Mouse (Mus musculus) limb, embryonic 14.5 days (tissue): ENCODE results near the gene Lsm2. TPM values are rescaled to one million over a fixed set of nuclear protein-coding genes. Genes with fewer than 3 reads are reported as not detected.
"Not testable (repeated sequence)": the region's sequence is repeated elsewhere in the genome, so short reads cannot be mapped to it uniquely, and the experiment has no call there.

ENCODE experiments used
- ATAC-seq: fragments of 200-750 bp; cut with Nextera tagmentation; 2 replicates; pipeline ENCODE4 v1.8.0; 2017; ENCODE audit warnings: low read depth, moderate number of reproducible peaks, moderate TSS enrichment; ENCODE audit not compliant: low FRiP score
- DNase-seq: peaks from one replicate; pipeline ENCODE4 v3.0.0-alpha.2; 2015; ENCODE audit warnings: low spot score
- H3K27ac ChIP-seq: fragments of 300-500 bp; sonication (generic); replicated peaks from 2 replicates; pipeline ENCODE4 v1.5.1; 2014; ENCODE audit warnings: low read depth, mild to moderate bottlenecking, low read length, moderate library complexity, mixed read lengths
- H3K27me3 ChIP-seq: fragments of 300-500 bp; sonication (generic); 2 replicates; pipeline ENCODE4 v1.6.1; 2014; ENCODE audit warnings: low read length, mixed read lengths; ENCODE audit not compliant: control insufficient read depth, insufficient read depth
- H3K36me3 ChIP-seq: fragments of 300-500 bp; sonication (generic); 2 replicates; pipeline ENCODE4 v1.6.1; 2014; ENCODE audit warnings: mild to moderate bottlenecking, low read length, moderate library complexity, mixed read lengths; ENCODE audit not compliant: control insufficient read depth, insufficient read depth
- H3K4me1 ChIP-seq: fragments of 300-500 bp; sonication (generic); 2 replicates; pipeline ENCODE4 v1.6.1; 2014; ENCODE audit warnings: antibody characterized with exemption, low read length, mixed read lengths; ENCODE audit not compliant: control insufficient read depth, insufficient read depth
- H3K4me2 ChIP-seq: fragments of 300-500 bp; sonication (generic); replicated peaks from 2 replicates; pipeline ENCODE4 v1.6.1; 2014; ENCODE audit warnings: low read depth, mild to moderate bottlenecking, low read length, moderate library complexity; ENCODE audit not compliant: severe bottlenecking
- H3K4me3 ChIP-seq: fragments of 300-500 bp; sonication (generic); replicated peaks from 2 replicates; pipeline ENCODE4 v1.5.1; 2014; ENCODE audit warnings: low read length
- H3K9ac ChIP-seq: fragments of 300-500 bp; sonication (generic); 2 replicates; pipeline ENCODE4 v1.6.1; 2014; ENCODE audit warnings: mild to moderate bottlenecking, low read depth, low read length, moderate library complexity; ENCODE audit not compliant: severe bottlenecking
- H3K9me3 ChIP-seq: fragments of 300-500 bp; sonication (generic); 2 replicates; pipeline ENCODE4 v1.6.1; 2016; ENCODE audit warnings: low read length; ENCODE audit not compliant: control insufficient read depth
- POLR2A ChIP-seq: fragments of 200-500 bp; IDR thresholded peaks from 2 replicates; pipeline ENCODE4 v1.8.0; 2012; ENCODE audit warnings: inconsistent platforms, mild to moderate bottlenecking, moderate library complexity, borderline replicate concordance; ENCODE audit not compliant: insufficient read depth, insufficient read length; ENCODE audit errors: extremely low read depth
- whole genome bisulfite sequencing: fragments of 180-500 bp; shearing (Covaris S2); extraction: QIAGEN DNeasy Blood & Tissue Kit; methylation state at CpG from one replicate; pipeline ENCODE4 v1.1.7; 2014; 5-methylcytosine and 5-hydroxymethylcytosine counted together
- polyA plus RNA-seq, 2 experiments: library from polyadenylated mRNA; depleted of rRNA in 1 of 2; stranded (reverse) in 1 of 2; unstranded in 1 of 2; fragments of >200 nt; fragmentation: Nextera tagmentation in 1 of 2; extraction: Ambion mirVana in 1 of 2; gene quantifications; 2 replicates each; pipeline versions ENCODE4 v1.2.1 to v1.2.3; 2012 to 2014

Lsm2 gene
- polyA plus RNA-seq, 2 experiments = 170 to 186 TPM

DNA sequence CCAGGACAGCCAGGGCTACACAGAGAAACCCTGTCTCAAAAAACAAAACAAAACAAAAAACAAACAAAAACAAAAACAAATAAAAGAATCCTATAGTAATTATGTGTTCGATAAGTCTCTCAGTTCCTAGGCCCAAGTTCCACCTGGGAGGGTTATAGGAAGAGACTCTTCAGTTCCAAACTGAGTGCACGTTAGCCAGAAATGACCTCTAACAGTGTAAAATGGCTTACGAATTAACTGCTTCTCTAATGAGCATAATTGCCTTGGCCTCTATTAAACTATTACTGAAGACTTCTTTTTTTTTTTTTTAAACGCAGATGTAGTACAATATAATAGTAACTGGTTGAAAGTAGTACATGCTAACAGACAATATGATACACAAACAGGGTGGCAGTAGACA lies 27.8 kb upstream of the Lsm2 start:
- Histone ChIP-seq H3K4me1 (peaks cover 9% of the 10 kb centered on the region), H3K9ac (no peak overlapping the region), H3K4me2 (no peak overlapping the region), H3K27me3 (peaks cover 7% of the 10 kb centered on the region; the same call in 1 of the 2 replicates), H3K4me3 (no peak overlapping the region), H3K9me3 (no peaks in the 10 kb centered on the region), H3K27ac (no peak overlapping the region), H3K36me3 (peaks cover 23% of the 10 kb centered on the region)
- no peak for ATAC-seq
- no peak for DNase-seq
- 85% methylated on average over 4 of the region's 4 CpGs for WGBS
- no peak for TF ChIP-seq POLR2A

- no peak for TF ChIP-seq POLR2A
- Histone ChIP-seq H3K36me3 (peaks cover 17% of the 10 kb centered on the region), H3K9ac (no peak overlapping the region), H3K4me3 (no peak overlapping the region), H3K27ac (no peak overlapping the region), H3K4me1 (peaks cover 9% of the 10 kb centered on the region), H3K4me2 (no peak overlapping the region), H3K27me3 (peaks cover 7% of the 10 kb centered on the region; the same call in 1 of the 2 replicates), H3K9me3 (no peaks in the 10 kb centered on the region)
- ATAC-seq (no peak), DNase-seq (no peak)
- WGBS = 57% methylated on average over 4 of the region's 4 CpGs
These were observed 26.8 kb upstream of the Lsm2 start for GRCm38 (mm10) chr17:34954831-34955230.

GRCm38 (mm10) chr17:34955884-34956283 lies 25.8 kb upstream of the Lsm2 start:
- peaks cover 7% of the 10 kb centered on the region; the same call in 1 of the 2 replicates for H3K27me3 ChIP-seq
- no peak for ATAC-seq
- no peak overlapping the region for H3K9ac ChIP-seq
- H3K9me3 ChIP-seq = no peaks in the 10 kb centered on the region
- peaks cover 7% of the 10 kb centered on the region for H3K36me3 ChIP-seq
- H3K4me2 ChIP-seq = no peak overlapping the region
- H3K4me1 ChIP-seq = peaks cover 3% of the 10 kb centered on the region
- DNase-seq = no peak
- 79% methylated on average over 3 of the region's 3 CpGs for WGBS
- H3K27ac ChIP-seq = no peak overlapping the region
- H3K4me3 ChIP-seq = no peak overlapping the region
- TF ChIP-seq POLR2A = no peak

GRCm38 (mm10) chr17:34956340-34956739 lies 25.3 kb upstream of the Lsm2 start:
- Histone ChIP-seq H3K9ac (no peak overlapping the region), H3K27me3 (peaks cover 7% of the 10 kb centered on the region; the same call in 1 of the 2 replicates), H3K36me3 (peaks cover 2% of the 10 kb centered on the region; the same call in 1 of the 2 replicates), H3K27ac (no peak overlapping the region), H3K4me1 (no peaks in the 10 kb centered on the region; the same call in 1 of the 2 replicates), H3K4me2 (no peak overlapping the region), H3K4me3 (no peak overlapping the region), H3K9me3 (no peaks in the 10 kb centered on the region)
- ATAC-seq = no peak
- TF ChIP-seq POLR2A = no peak
- WGBS = 49% methylated on average over 1 of the region's 1 CpGs
- DNase-seq = no peak

GRCm38 (mm10) chr17:34957291-34957690 lies 24.4 kb upstream of the Lsm2 start:
- not testable (repeated sequence) for H3K9me3 ChIP-seq, H3K27me3 ChIP-seq

DNA sequence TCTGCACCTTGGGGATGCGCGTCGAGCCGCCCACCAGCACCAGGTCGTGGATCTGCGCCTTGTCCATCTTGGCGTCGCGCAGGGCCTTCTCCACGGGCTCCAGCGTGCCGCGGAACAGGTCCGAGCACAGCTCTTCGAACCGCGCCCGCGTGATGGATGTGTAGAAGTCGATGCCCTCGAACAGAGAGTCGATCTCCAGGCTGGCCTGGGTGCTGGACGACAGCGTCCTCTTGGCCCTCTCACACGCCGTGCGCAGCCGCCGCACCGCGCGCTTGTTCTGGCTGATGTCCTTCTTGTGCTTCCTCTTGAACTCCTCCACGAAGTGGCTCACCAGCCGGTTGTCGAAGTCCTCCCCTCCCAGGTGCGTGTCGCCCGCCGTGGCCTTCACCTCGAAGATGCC lies 23.7 kb upstream of the Lsm2 start:
- H3K4me3 ChIP-seq, H3K9ac ChIP-seq, H3K4me1 ChIP-seq, DNase-seq, H3K36me3 ChIP-seq, H3K27me3 ChIP-seq, H3K4me2 ChIP-seq, H3K27ac ChIP-seq, ATAC-seq, H3K9me3 ChIP-seq: not testable (repeated sequence)
- WGBS = 37% methylated on average over 18 of the region's 40 CpGs

More at GRCm38 (mm10) chr17:34957291-34957690, 24.4 kb upstream of the Lsm2 start:
- not testable (repeated sequence) for H3K9ac ChIP-seq, H3K4me2 ChIP-seq, H3K36me3 ChIP-seq, H3K4me3 ChIP-seq, DNase-seq, H3K4me1 ChIP-seq, ATAC-seq, H3K27ac ChIP-seq
- 11% methylated on average over 17 of the region's 40 CpGs for WGBS

- 2% methylated on average over 20 of the region's 47 CpGs for WGBS
These were observed 22.9 kb upstream of the Lsm2 start for GRCm38 (mm10) chr17:34958734-34959129.

More at GRCm38 (mm10) chr17:34958734-34959129, 22.9 kb upstream of the Lsm2 start:
- DNase-seq, H3K4me1 ChIP-seq, H3K36me3 ChIP-seq, H3K9ac ChIP-seq, H3K27me3 ChIP-seq, H3K27ac ChIP-seq, H3K9me3 ChIP-seq: not testable (repeated sequence)
- peak overlapping the region; percentile 50 for H3K4me3 ChIP-seq
- peak; percentile 7 for ATAC-seq
- H3K4me2 ChIP-seq = peak overlapping the region; percentile 67
